Mouse (Mus musculus): Measurements from ENCODE around the gene BC035947. TPM values are rescaled to one million over a fixed set of nuclear protein-coding genes. Genes with fewer than 3 reads are reported as not detected.

Gene BC035947
- total and polyA plus RNA-seq, 3 experiments, result not detected

GRCm38 (mm10) chr1:78529011-78529410, 17.1 kb upstream of the BC035947 start (continued):
- TF ChIP-seq MXI1 (IDR thresholded peaks at IDR 0.05; ENCODE audit: low read depth, low read length), result no peak
- TF ChIP-seq IRF4 (IDR thresholded peaks at IDR 0.05; ENCODE audit: low read depth, low read length), result no peak
- TF ChIP-seq NRF1 (IDR thresholded peaks at IDR 0.05; ENCODE audit: low read depth, low read length), result no peak
- no peak for TF ChIP-seq MAFK (IDR thresholded peaks at IDR 0.05; ENCODE audit: insufficient replicate concordance, low read length)

GRCm38 (mm10) chr1:78528356-78528755, 16.4 kb upstream of the BC035947 start:
- in situ Hi-C loops (cut with MboI; ENCODE audit: low pct_ligation_motif_present, low pct_unique_long_range_greater_than_20kb, low sequenced_read_pairs), result loop anchor here (25.0 kb wide), 1 partner anchor 1109 kb away; no protein-coding TSS in a partner anchor
- Histone ChIP-seq H3K9ac (ENCODE audit: insufficient read depth, low read depth) (no peak overlapping the region), H3K4me3 (replicated peaks in 1 of 3; ENCODE audit: low read depth in 2 of 3, low read length in 2 of 3, poor library complexity in 1 of 3) (no peak overlapping the region), H3K27me3 (replicated peaks) (no peaks in the 10 kb centered on the region), H3K36me3 (replicated peaks in 1 of 2; ENCODE audit: control insufficient read depth in 1 of 2, insufficient read depth in 1 of 2, low read length in 1 of 2) (no peaks in the 10 kb centered on the region), H3K4me2 (ENCODE audit: insufficient read depth, low read depth, poor library complexity, severe bottlenecking) (no peak overlapping the region), H3K9me3 (replicated peaks; ENCODE audit: low read length) (no peaks in the 10 kb centered on the region), H3K4me1 (ENCODE audit: control insufficient read depth in 1 of 2, insufficient read depth in 2 of 2) (no peaks in the 10 kb centered on the region), H3K27ac (ENCODE audit: insufficient read depth, low read depth) (no peak overlapping the region), H3K79me2 (replicated peaks; ENCODE audit: control insufficient read depth, extremely low read depth, insufficient read depth, poor library complexity, severe bottlenecking) (no peaks in the 10 kb centered on the region)
- dilution Hi-C loops (cut with MboI; ENCODE audit: extremely low pct_ligation_motif_present, extremely low pct_unique_long_range_greater_than_20kb, low sequenced_read_pairs), result no loop called here
- TF ChIP-seq MXI1 (IDR thresholded peaks at IDR 0.05; ENCODE audit: low read depth, low read length) (no peak), NELFE (IDR thresholded peaks at IDR 0.05; ENCODE audit: low read depth, low read length) (no peak), ETS1 (conservative IDR thresholded peaks at IDR 0.05; ENCODE audit: low read depth, low read length) (no peak), GABPA (IDR thresholded peaks at IDR 0.05; ENCODE audit: insufficient replicate concordance, low read depth, low read length) (no peak), EP300 (IDR thresholded peaks at IDR 0.05; ENCODE audit: low read length) (no peak), SIN3A (IDR thresholded peaks at IDR 0.05; ENCODE audit: low read length) (no peak), ZKSCAN1 (IDR thresholded peaks at IDR 0.05; ENCODE audit: borderline replicate concordance, low read depth, low read length) (no peak), NRF1 (IDR thresholded peaks at IDR 0.05; ENCODE audit: low read depth, low read length) (no peak), TCF12 (IDR thresholded peaks at IDR 0.05; ENCODE audit: low read depth, low read length) (no peak), TBP (conservative IDR thresholded peaks at IDR 0.05; ENCODE audit: low read depth, low read length) (no peak), SMC3 (IDR thresholded peaks at IDR 0.05; ENCODE audit: low read depth, low read length) (no peak), MYC (IDR thresholded peaks at IDR 0.05; ENCODE audit: low read depth, low read length) (no peak), JUND (conservative IDR thresholded peaks at IDR 0.05; ENCODE audit: low read depth, low read length) (no peak), IRF4 (IDR thresholded peaks at IDR 0.05; ENCODE audit: low read depth, low read length) (no peak), E2F4 (IDR thresholded peaks at IDR 0.05; ENCODE audit: insufficient replicate concordance, low read depth, low read length) (no peak)
- DNase-seq (ENCODE audit: extremely low read depth), result no peak

GRCm38 (mm10) chr1:78525189-78525886, 13.4 kb upstream of the BC035947 start:
- Histone ChIP-seq H3K79me2 (replicated peaks; ENCODE audit: control insufficient read depth, extremely low read depth, insufficient read depth, poor library complexity, severe bottlenecking) (no peaks in the 10 kb centered on the region), H3K4me2 (ENCODE audit: insufficient read depth, low read depth, poor library complexity, severe bottlenecking) (no peak overlapping the region), H3K27me3 (replicated peaks) (no peaks in the 10 kb centered on the region), H3K4me1 (ENCODE audit: control insufficient read depth in 1 of 2, insufficient read depth in 2 of 2) (no peaks in the 10 kb centered on the region), H3K9ac (ENCODE audit: insufficient read depth, low read depth) (no peak overlapping the region), H3K36me3 (replicated peaks in 1 of 2; ENCODE audit: control insufficient read depth in 1 of 2, insufficient read depth in 1 of 2, low read length in 1 of 2) (no peaks in the 10 kb centered on the region), H3K9me3 (replicated peaks; ENCODE audit: low read length) (no peaks in the 10 kb centered on the region), H3K4me3 (replicated peaks in 1 of 3; ENCODE audit: low read depth in 2 of 3, low read length in 2 of 3, poor library complexity in 1 of 3) (no peak overlapping the region), H3K27ac (ENCODE audit: insufficient read depth, low read depth) (no peak overlapping the region)
- DNase-seq (ENCODE audit: extremely low read depth), result peak; percentile 67
- TF ChIP-seq BHLHE40 (IDR thresholded peaks at IDR 0.05; ENCODE audit: low read depth, low read length), result peak; percentile 86
- TF ChIP-seq NELFE (IDR thresholded peaks at IDR 0.05; ENCODE audit: low read depth, low read length), result peak; percentile 79; the same call in 1 of the 2 replicates
- no peak for TF ChIP-seq MAFK (IDR thresholded peaks at IDR 0.05; ENCODE audit: insufficient replicate concordance, low read length)
- peak; percentile 88 to 100 for TF ChIP-seq CTCF (conservative IDR thresholded peaks at IDR 0.05 in 1 of 2, IDR thresholded peaks at IDR 0.05 in 1 of 2; ENCODE audit: low read depth in 2 of 2, low read length in 2 of 2)
- no peak for TF ChIP-seq POLR2AphosphoS2 (IDR thresholded peaks at IDR 0.05; ENCODE audit: low read depth, low read length)
- no peak for TF ChIP-seq EP300 (IDR thresholded peaks at IDR 0.05; ENCODE audit: low read length)
- no peak for TF ChIP-seq PAX5 (IDR thresholded peaks at IDR 0.05; ENCODE audit: low read length)
- TF ChIP-seq RAD21 (IDR thresholded peaks at IDR 0.05; ENCODE audit: low read depth, low read length), result peak; percentile 73
- peak; percentile 74 for TF ChIP-seq SMC3 (IDR thresholded peaks at IDR 0.05; ENCODE audit: low read depth, low read length)
- TF ChIP-seq JUN (IDR thresholded peaks at IDR 0.05; ENCODE audit: insufficient read depth, low read depth, low read length), result no peak
- in situ Hi-C loops (cut with MboI; ENCODE audit: low pct_ligation_motif_present, low pct_unique_long_range_greater_than_20kb, low sequenced_read_pairs), result loop anchor here (25.0 kb wide), 1 partner anchor 1112 kb away; no protein-coding TSS in a partner anchor
- dilution Hi-C loops (cut with MboI; ENCODE audit: extremely low pct_ligation_motif_present, extremely low pct_unique_long_range_greater_than_20kb, low sequenced_read_pairs), result no loop called here

All from CH12.LX (cell line).